Mouse (Mus musculus) embryonic facial prominence, embryonic 12.5 days (tissue): ENCODE results near the gene Myo1b. TPM values are rescaled to one million over a fixed set of nuclear protein-coding genes. Genes with fewer than 3 reads are reported as not detected.
A peak's percentile ranks its signal among the peaks of the same experiment; 100 is the strongest.

ENCODE experiments used
- ATAC-seq: fragments of 200-750 bp; cut with Nextera tagmentation; 2 replicates; pipeline ENCODE4 v1.8.0; 2017; ENCODE audit not compliant: insufficient number of reproducible peaks, insufficient read depth, low FRiP score, low TSS enrichment
- H3K27ac ChIP-seq: fragments of 300-500 bp; sonication (generic); 2 replicates; pipeline ENCODE4 v1.5.1; 2016; ENCODE audit warnings: mild to moderate bottlenecking
- H3K27me3 ChIP-seq: fragments of 300-500 bp; sonication (generic); 2 replicates; pipeline ENCODE4 v1.6.1; 2016; ENCODE audit warnings: mild to moderate bottlenecking, moderate library complexity
- H3K36me3 ChIP-seq: fragments of 300-500 bp; sonication (generic); 2 replicates; pipeline ENCODE4 v1.6.1; 2016; ENCODE audit warnings: mild to moderate bottlenecking
- H3K4me1 ChIP-seq: fragments of 300-500 bp; sonication (generic); 2 replicates; pipeline ENCODE4 v1.6.1; 2016
- H3K4me2 ChIP-seq: fragments of 300-500 bp; sonication (generic); replicated peaks from 2 replicates; pipeline ENCODE4 v1.6.1; 2016; ENCODE audit warnings: mild to moderate bottlenecking, moderate library complexity
- H3K4me3 ChIP-seq: fragments of 300-500 bp; sonication (generic); 2 replicates; pipeline ENCODE4 v1.5.1; 2016; ENCODE audit warnings: mild to moderate bottlenecking
- H3K9ac ChIP-seq: fragments of 300-500 bp; sonication (generic); 2 replicates; pipeline ENCODE4 v1.6.1; 2016; ENCODE audit warnings: mild to moderate bottlenecking, moderate library complexity
- H3K9me3 ChIP-seq: fragments of 300-500 bp; sonication (generic); 2 replicates; pipeline ENCODE4 v1.6.1; 2016; ENCODE audit warnings: mild to moderate bottlenecking, moderate library complexity
- WGBS: fragments of 180-500 bp; shearing (Covaris S2); methylation state at CpG from one replicate; pipeline ENCODE4 v1.1.7; 2016; 5-methylcytosine and 5-hydroxymethylcytosine counted together
- polyA plus RNA-seq: library from polyadenylated mRNA; unstranded; fragments of >200 nt; fragmentation: Nextera tagmentation; extraction: Ambion mirVana; gene quantifications from 2 replicates; pipeline ENCODE4 v1.2.1, GENCODE M21; 2016

Myo1b gene
- polyA plus RNA-seq, 1 experiment from 2014 or later = 100 TPM

DNA sequence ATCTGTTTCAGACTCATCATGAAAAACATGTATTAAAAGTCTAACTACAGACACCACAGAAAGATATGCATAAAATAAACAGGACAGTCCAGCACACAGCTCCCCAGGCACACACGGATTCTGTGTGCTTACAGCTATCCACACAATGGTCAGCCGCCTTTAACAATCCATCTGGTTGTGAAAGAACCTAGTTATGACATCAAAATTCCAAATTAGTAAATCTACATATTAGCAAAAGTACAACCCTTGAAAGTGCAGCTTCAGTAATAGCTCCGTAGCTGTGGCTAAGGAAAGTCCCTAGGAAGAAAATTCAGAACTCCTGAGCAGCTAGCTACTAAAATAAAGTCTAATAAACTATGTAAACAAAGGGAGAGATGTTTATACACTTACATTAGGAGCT, 21.1 kb downstream of the Myo1b start:
- Histone ChIP-seq H3K4me3 (no peak overlapping the region), H3K36me3 (no peaks in the 10 kb centered on the region), H3K4me1 (peaks cover 26% of the 10 kb centered on the region), H3K9ac (no peak overlapping the region), H3K9me3 (no peaks in the 10 kb centered on the region), H3K27ac (no peak overlapping the region), H3K27me3 (no peaks in the 10 kb centered on the region), H3K4me2 (no peak overlapping the region)
- no peak for ATAC-seq
- 80% methylated on average over 3 of the region's 3 CpGs for WGBS

DNA sequence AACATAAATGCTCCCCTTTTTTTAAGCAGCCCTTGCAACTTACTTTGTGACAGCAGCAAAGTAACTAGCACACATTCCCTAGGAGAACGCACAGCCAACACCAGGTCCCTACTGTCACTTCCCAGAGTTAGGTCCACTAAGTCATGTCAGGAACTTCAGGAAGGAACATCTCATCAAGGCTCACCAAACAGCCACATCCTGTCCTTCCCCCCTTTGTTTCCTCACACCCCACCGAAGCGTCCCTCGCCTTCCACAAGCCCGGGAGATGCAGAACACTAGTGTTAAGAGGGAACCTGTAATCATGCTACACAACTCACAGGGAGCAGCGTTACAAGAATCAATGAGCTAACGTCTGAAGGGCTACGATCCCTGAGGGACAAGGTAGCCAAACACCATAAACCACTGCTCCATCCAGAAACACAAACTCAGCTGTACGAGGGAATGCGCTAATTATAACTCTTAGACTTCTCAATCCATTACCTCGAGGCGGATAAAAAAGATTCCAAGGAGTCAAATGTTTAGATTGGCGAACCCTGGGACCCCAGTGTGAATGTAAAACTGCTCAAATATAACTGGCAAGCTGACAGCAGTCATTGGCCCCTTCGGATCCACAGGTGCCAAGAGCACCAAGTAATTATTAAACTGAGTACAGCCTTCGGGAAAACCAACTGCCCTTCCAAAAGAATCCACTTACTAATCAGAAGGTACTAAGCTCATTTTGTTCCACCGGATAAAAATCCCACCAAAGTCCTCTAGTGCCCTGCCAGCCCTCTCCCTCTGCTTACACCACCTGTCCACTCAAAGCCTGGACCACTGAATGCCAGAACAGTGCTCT, 22.1 kb downstream of the Myo1b start:
- WGBS = 70% methylated on average over 16 of the region's 16 CpGs
- Histone ChIP-seq H3K9ac (no peak overlapping the region), H3K4me2 (no peak overlapping the region), H3K4me3 (no peak overlapping the region), H3K36me3 (no peaks in the 10 kb centered on the region), H3K27ac (no peak overlapping the region), H3K9me3 (no peaks in the 10 kb centered on the region), H3K27me3 (no peaks in the 10 kb centered on the region), H3K4me1 (peaks cover 31% of the 10 kb centered on the region)
- no peak for ATAC-seq

DNA sequence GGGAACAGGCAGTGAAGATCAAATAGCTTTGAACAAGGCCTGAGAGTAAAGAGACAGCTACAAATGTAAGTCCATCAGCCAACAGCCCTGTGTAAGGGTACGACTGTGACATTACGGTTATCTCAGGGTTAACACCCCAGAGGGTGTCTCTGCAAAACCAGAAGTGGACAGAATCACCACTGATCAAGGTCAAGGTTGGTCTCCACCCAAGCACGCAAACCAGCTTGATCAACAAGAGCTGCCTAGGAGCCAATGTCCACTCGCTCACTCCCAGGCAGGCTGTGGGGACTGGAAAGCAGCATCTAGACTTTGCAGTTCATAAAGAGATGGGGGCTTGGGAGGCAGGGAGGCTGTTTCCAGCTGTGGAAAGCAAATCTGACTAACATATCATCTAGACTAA, 23.9 kb downstream of the Myo1b start:
- Histone ChIP-seq H3K4me1 (peaks cover 47% of the 10 kb centered on the region), H3K27ac (no peak overlapping the region), H3K9me3 (no peaks in the 10 kb centered on the region), H3K9ac (no peak overlapping the region), H3K4me2 (no peak overlapping the region), H3K27me3 (no peaks in the 10 kb centered on the region), H3K36me3 (no peaks in the 10 kb centered on the region), H3K4me3 (no peak overlapping the region)
- no peak for ATAC-seq
- 91% methylated on average over 4 of the region's 4 CpGs for WGBS

DNA sequence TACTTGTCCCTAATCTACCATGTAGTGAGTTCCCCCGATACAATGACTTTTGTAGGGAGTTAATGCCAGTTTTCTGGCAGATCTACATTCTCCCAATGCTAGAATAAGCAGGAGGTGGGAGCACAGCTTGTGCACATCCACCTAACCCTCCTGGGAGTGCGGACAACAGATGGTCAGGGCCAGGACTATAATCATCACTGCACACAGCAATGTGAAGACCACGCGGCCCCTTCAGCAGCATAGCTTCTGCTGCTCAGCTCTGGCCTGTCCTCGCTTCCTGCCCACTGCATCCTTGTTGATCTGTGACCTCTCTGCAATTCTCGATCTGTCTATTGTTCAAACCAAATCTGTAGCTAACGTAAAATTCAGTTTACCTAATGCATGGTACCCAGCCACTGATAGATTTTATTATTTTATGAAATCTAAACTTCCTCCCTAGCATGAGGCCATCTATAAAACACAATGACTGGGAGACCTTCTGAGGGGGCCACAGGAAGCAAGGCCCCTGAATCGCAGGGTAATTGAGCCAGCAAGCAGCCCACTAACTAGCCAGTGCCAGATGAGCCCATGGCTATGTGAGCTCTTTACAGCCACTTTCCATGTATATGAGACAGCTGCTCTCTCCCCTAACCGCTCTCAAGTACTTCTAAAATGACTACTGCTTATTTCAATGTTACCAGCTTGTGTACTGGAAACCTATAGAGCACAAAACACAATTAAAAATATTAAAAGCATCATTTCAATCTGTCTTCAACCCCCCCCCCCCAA, 27.6 kb downstream of the Myo1b start:
- H3K9me3 ChIP-seq = no peaks in the 10 kb centered on the region
- peak; percentile 49; the same call in 1 of the 2 replicates for ATAC-seq
- no peak overlapping the region for H3K9ac ChIP-seq
- H3K27ac ChIP-seq = no peak overlapping the region
- H3K36me3 ChIP-seq = 0 out of 2 replicates have a peak, but pooled peaks cover under 1% of the 10 kb centered on the region
- no peak overlapping the region for H3K4me2 ChIP-seq
- no peak overlapping the region for H3K4me3 ChIP-seq
- no peaks in the 10 kb centered on the region for H3K27me3 ChIP-seq
- peaks cover 42% of the 10 kb centered on the region for H3K4me1 ChIP-seq
- WGBS = 75% methylated on average over 9 of the region's 9 CpGs

DNA sequence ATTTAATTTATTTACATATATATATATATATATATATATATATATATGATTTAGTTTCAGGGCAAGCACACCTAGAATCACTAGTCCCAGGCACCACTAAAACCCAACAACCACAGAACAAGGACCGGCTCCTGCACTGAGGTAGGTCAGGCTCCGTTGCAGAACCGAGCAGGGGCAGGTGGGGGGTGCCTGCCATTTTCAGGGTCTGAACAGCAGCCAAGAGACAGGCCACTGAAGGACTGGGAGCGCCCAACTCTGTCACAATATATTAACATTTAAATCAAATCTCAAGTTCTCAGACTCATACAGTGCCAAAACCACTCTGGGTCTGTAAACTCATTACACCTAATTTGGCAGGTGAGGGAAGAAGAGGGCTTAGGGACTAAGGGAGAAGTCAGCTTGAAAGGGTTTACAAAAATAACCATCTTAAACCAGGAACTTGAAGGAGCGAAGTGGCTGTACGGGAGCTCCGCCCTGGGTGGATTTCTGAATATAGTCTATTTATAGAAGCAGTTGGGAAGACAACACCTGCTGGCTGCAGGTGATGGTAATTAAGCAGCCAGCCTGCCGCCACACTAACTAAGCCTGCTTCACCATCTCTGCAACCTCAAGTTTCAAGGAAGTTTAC, 30.4 kb downstream of the Myo1b start:
- Histone ChIP-seq H3K9ac (no peak overlapping the region), H3K9me3 (no peaks in the 10 kb centered on the region), H3K4me3 (no peak overlapping the region), H3K4me1 (peaks cover 33% of the 10 kb centered on the region), H3K4me2 (no peak overlapping the region), H3K27ac (no peak overlapping the region), H3K36me3 (peaks cover 8% of the 10 kb centered on the region; the same call in 1 of the 2 replicates), H3K27me3 (no peaks in the 10 kb centered on the region)
- no peak for ATAC-seq
- WGBS = 74% methylated on average over 8 of the region's 8 CpGs

DNA sequence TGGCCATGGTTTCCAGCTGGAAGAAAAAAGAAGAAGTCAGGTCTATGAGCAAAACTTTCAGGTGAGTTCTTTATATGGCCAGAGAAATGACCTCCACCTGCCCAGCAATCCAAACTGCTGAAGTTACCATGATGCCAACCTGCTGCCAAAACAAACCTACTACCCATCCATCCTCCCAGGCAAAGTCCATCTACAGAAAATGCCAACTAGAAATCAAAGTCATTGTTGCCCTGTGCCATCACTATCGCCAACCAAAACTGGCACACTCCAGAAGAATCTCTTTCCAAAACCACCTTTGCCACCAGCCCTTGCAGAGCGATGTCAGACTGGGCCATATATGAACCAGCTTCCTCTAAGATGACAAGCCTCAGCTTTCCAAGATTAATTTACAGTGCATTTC, 32.7 kb downstream of the Myo1b start:
- Histone ChIP-seq H3K27me3 (no peaks in the 10 kb centered on the region), H3K27ac (no peak overlapping the region), H3K4me3 (no peak overlapping the region), H3K9ac (no peak overlapping the region), H3K36me3 (peaks cover 8% of the 10 kb centered on the region; the same call in 1 of the 2 replicates), H3K4me2 (no peak overlapping the region), H3K9me3 (no peaks in the 10 kb centered on the region), H3K4me1 (peaks cover 36% of the 10 kb centered on the region)
- no peak for ATAC-seq
- 96% methylated on average over 2 of the region's 2 CpGs for WGBS

DNA sequence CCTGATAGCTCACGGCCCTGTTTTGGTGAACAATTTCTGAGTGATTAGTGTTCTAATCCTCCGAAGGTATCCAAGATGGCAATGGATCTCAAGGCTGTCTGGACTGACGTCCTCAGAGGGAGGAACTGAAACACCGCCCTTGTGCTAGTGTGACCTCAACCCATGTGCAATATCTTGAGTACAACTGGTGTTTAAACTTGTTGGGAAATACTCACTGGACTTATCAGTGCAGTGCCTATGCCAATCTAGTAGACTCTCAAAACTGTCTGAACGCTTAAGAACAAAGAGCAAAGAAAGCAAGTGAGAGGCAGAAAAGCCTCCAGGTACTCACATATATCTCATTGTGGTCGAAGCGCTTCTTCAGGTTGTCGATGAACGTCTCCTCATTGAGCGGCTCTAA, 33.1 kb downstream of the Myo1b start:
- Histone ChIP-seq H3K36me3 (peaks cover 8% of the 10 kb centered on the region; the same call in 1 of the 2 replicates), H3K9me3 (no peaks in the 10 kb centered on the region), H3K4me3 (no peak overlapping the region), H3K9ac (no peak overlapping the region), H3K4me2 (no peak overlapping the region), H3K27me3 (no peaks in the 10 kb centered on the region), H3K27ac (no peak overlapping the region), H3K4me1 (peaks cover 31% of the 10 kb centered on the region)
- no peak for ATAC-seq
- 92% methylated on average over 10 of the region's 10 CpGs for WGBS

DNA sequence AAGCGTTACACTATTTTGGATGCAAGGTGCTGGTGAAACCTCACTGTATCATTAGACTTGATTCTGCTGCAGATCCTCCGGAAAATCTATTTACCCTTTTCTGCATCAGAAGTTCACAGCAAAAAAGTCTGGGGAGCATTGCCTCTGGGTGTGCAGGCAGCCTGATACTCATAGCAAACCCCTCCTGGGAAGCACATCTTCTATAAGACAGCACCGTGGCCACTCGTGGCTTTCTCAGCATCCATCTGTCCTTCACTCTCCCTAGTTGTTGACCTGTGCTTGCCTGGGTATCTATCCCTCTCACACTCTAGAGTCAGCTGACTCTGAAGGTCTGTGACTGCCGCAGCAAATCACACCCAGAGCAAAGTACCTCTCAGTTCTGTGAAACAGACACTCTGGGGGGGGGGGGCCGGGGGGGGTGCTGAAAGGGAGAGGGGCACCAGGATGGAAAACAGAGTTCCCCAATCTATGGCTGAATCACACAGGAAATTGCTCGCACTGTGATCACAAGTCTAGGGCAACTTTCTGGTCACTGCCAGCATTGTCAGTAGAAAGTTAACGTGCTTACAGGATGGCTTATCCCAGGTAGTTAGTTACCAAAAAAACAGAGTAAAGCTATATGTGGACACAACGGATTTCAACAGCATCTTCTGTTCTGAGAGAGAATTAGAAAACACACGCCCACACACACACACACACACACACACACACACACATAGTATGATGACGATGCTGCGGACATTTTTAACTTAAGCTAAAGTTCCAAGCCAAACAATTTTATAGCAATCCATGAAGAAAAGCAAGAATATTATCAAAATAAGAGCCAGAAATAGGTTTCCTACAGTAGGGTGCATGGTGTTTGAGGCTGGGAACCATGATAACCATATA, 35.7 kb downstream of the Myo1b start:
- peaks cover 8% of the 10 kb centered on the region; the same call in 1 of the 2 replicates for H3K36me3 ChIP-seq
- ATAC-seq = no peak

DNA sequence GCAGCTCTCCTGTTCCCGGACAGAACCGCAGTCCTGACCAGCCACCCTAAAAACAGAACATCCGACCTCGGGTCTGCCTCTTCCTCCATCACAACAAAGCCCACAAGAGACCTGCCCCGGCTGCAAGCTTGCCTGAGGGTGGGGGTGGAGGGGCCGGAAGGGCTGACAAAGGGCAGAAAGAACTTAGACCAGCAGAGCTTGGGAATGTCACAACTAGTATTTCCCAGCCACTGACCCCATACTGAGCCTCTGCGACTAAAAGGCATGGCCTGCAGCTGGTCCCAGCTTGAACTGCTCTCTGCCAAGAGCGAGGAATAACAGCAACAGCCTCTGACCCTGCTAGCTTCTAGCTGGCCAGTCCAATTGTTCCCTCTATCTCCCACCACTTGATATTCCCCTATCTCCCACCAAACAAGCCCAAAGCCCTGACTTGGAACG, 36.5 kb downstream of the Myo1b start:
- Histone ChIP-seq H3K27me3 (no peaks in the 10 kb centered on the region), H3K27ac (0 out of 2 replicates have a peak overlapping the region, but pooled peaks have one; percentile 11), H3K4me3 (no peak overlapping the region), H3K9ac (no peak overlapping the region), H3K9me3 (no peaks in the 10 kb centered on the region), H3K4me1 (peaks cover 16% of the 10 kb centered on the region), H3K36me3 (peaks cover 8% of the 10 kb centered on the region; the same call in 1 of the 2 replicates), H3K4me2 (no peak overlapping the region)
- 15% methylated on average over 9 of the region's 9 CpGs for WGBS
- 0 out of 2 replicates have a peak, but pooled peaks have one; percentile 4 for ATAC-seq

More for the DNA sequence above, 35.7 kb downstream of the Myo1b start:
- H3K27ac ChIP-seq = no peak overlapping the region
- peaks cover 16% of the 10 kb centered on the region for H3K4me1 ChIP-seq
- no peaks in the 10 kb centered on the region for H3K27me3 ChIP-seq
- no peaks in the 10 kb centered on the region for H3K9me3 ChIP-seq
- no peak overlapping the region for H3K4me3 ChIP-seq
- WGBS = 61% methylated on average over 11 of the region's 12 CpGs
- no peak overlapping the region for H3K4me2 ChIP-seq
- H3K9ac ChIP-seq = no peak overlapping the region

DNA sequence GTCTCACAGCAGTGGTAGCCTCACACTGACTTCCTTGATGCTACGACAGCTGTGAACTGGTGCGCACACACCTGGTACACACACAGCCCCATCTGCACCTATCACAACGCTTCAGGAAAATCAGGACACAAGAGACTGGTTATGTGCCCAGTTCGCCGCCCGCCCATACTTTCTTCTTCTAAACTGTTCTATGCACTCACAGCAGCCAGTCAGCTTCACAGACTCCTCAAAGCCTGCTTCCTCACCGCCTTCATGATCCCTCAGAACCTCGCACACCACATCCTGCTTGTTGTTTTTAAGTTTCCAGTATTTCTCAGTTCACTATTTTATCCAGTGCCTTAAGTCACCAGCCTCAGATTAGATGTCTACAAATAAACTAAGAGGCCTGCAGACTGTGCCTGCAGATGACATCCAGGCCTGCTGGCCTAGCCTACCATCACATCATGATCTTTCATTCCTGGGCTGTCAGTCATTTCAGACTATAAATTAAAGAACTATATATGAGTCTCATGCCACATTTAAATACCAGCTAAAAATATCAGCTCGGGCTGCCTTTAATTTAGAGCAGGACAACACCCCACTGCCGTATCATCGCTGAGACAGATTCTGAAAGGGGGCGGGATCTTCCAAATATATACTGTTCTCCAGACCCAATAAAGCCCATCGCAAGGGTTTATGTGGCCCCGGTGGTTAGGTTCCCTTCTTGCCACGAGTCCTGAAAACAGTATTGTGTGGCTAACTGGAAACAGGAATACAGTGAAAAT, 40.2 kb downstream of the Myo1b start:
- WGBS = 86% methylated on average over 15 of the region's 15 CpGs

More for the DNA sequence above, 40.2 kb downstream of the Myo1b start:
- no peak overlapping the region for H3K4me2 ChIP-seq
- peaks cover 17% of the 10 kb centered on the region for H3K4me1 ChIP-seq
- H3K27me3 ChIP-seq = no peaks in the 10 kb centered on the region
- no peaks in the 10 kb centered on the region for H3K9me3 ChIP-seq
- H3K4me3 ChIP-seq = no peak overlapping the region
- H3K27ac ChIP-seq = no peak overlapping the region
- ATAC-seq = no peak
- no peaks in the 10 kb centered on the region for H3K36me3 ChIP-seq
- no peak overlapping the region for H3K9ac ChIP-seq
